Mouse (Mus musculus): ENCODE measurements around the gene Errfi1. TPM values are rescaled to one million over a fixed set of nuclear protein-coding genes. Genes with fewer than 3 reads are reported as not detected.

Gene Errfi1
- polyA plus RNA-seq, 1 experiment: not detected

GRCm38 (mm10) chr4:150882632-150883031 is 28.9 kb downstream of the Errfi1 start:
- Histone ChIP-seq H3K27me3 (ENCODE audit: control insufficient read depth) (no peaks in the 10 kb centered on the region), H3K4me3 (replicated peaks) (no peak overlapping the region), H3K36me3 (ENCODE audit: control insufficient read depth) (no peaks in the 10 kb centered on the region), H3K4me1 (ENCODE audit: control insufficient read depth) (no peaks in the 10 kb centered on the region), H3K9me3 (ENCODE audit: control insufficient read depth, low read length) (peaks cover 21% of the 10 kb centered on the region)
- TF ChIP-seq GATA1 (IDR thresholded peaks at IDR 0.05; ENCODE audit: low read length) (no peak), TAL1 (IDR thresholded peaks at IDR 0.05; ENCODE audit: low read length) (no peak)

- no peaks in the 10 kb centered on the region for H3K4me1 ChIP-seq (ENCODE audit: control insufficient read depth)
- TF ChIP-seq GATA1 (IDR thresholded peaks at IDR 0.05; ENCODE audit: low read length): no peak
- no peaks in the 10 kb centered on the region for H3K27me3 ChIP-seq (ENCODE audit: control insufficient read depth)
- no peaks in the 10 kb centered on the region for H3K9me3 ChIP-seq (ENCODE audit: control insufficient read depth, low read length)
- no peaks in the 10 kb centered on the region for H3K36me3 ChIP-seq (ENCODE audit: control insufficient read depth)
- no peak overlapping the region for H3K4me3 ChIP-seq (replicated peaks)
Observed at GRCm38 (mm10) chr4:150887903-150888302, 34.2 kb downstream of the Errfi1 start.

- H3K4me1 ChIP-seq (ENCODE audit: control insufficient read depth): no peaks in the 10 kb centered on the region
- H3K27me3 ChIP-seq (ENCODE audit: control insufficient read depth): no peaks in the 10 kb centered on the region
- no peaks in the 10 kb centered on the region for H3K9me3 ChIP-seq (ENCODE audit: control insufficient read depth, low read length)
- no peak overlapping the region for H3K4me3 ChIP-seq (replicated peaks)
- TF ChIP-seq GATA1 (IDR thresholded peaks at IDR 0.05; ENCODE audit: low read length) (no peak), TAL1 (IDR thresholded peaks at IDR 0.05; ENCODE audit: low read length) (no peak)
- no peaks in the 10 kb centered on the region for H3K36me3 ChIP-seq (ENCODE audit: control insufficient read depth)
Observed at GRCm38 (mm10) chr4:150888492-150888891, 34.8 kb downstream of the Errfi1 start.

GRCm38 (mm10) chr4:150889273-150889954 is 35.7 kb downstream of the Errfi1 start:
- H3K9me3 ChIP-seq (ENCODE audit: control insufficient read depth, low read length): no peaks in the 10 kb centered on the region
- no peak overlapping the region for H3K4me3 ChIP-seq (replicated peaks)
- H3K27me3 ChIP-seq (ENCODE audit: control insufficient read depth): no peaks in the 10 kb centered on the region
- no peaks in the 10 kb centered on the region for H3K4me1 ChIP-seq (ENCODE audit: control insufficient read depth)
- TF ChIP-seq GATA1 (IDR thresholded peaks at IDR 0.05; ENCODE audit: low read length) (no peak), TAL1 (IDR thresholded peaks at IDR 0.05; ENCODE audit: low read length) (no peak)
- no peaks in the 10 kb centered on the region for H3K36me3 ChIP-seq (ENCODE audit: control insufficient read depth)

GRCm38 (mm10) chr4:150889955-150890315 is 36.2 kb downstream of the Errfi1 start:
- no peaks in the 10 kb centered on the region for H3K9me3 ChIP-seq (ENCODE audit: control insufficient read depth, low read length)
- H3K27me3 ChIP-seq (ENCODE audit: control insufficient read depth): no peaks in the 10 kb centered on the region
- no peak for TF ChIP-seq TAL1 (IDR thresholded peaks at IDR 0.05; ENCODE audit: low read length)
- TF ChIP-seq GATA1 (IDR thresholded peaks at IDR 0.05; ENCODE audit: low read length): no peak
- no peak overlapping the region for H3K4me3 ChIP-seq (replicated peaks)
- no peaks in the 10 kb centered on the region for H3K36me3 ChIP-seq (ENCODE audit: control insufficient read depth)
- peaks cover under 1% of the 10 kb centered on the region for H3K4me1 ChIP-seq (ENCODE audit: control insufficient read depth)

- no peak for TF ChIP-seq GATA1 (IDR thresholded peaks at IDR 0.05; ENCODE audit: low read length)
- no peak for TF ChIP-seq TAL1 (IDR thresholded peaks at IDR 0.05; ENCODE audit: low read length)
- H3K9me3 ChIP-seq (ENCODE audit: control insufficient read depth, low read length): no peaks in the 10 kb centered on the region
- peaks cover 7% of the 10 kb centered on the region for H3K4me1 ChIP-seq (ENCODE audit: control insufficient read depth)
- no peaks in the 10 kb centered on the region; the same call in 1 of the 2 replicates for H3K36me3 ChIP-seq (ENCODE audit: control insufficient read depth)
- no peak overlapping the region for H3K4me3 ChIP-seq (replicated peaks)
- no peaks in the 10 kb centered on the region for H3K27me3 ChIP-seq (ENCODE audit: control insufficient read depth)
Observed at GRCm38 (mm10) chr4:150891308-150891707, 37.6 kb downstream of the Errfi1 start.

GRCm38 (mm10) chr4:150894718-150895501 is 41.2 kb downstream of the Errfi1 start:
- Histone ChIP-seq H3K4me1 (ENCODE audit: control insufficient read depth) (peaks cover 7% of the 10 kb centered on the region), H3K36me3 (ENCODE audit: control insufficient read depth) (peaks cover 35% of the 10 kb centered on the region), H3K27me3 (ENCODE audit: control insufficient read depth) (no peaks in the 10 kb centered on the region), H3K4me3 (replicated peaks) (no peak overlapping the region), H3K9me3 (ENCODE audit: control insufficient read depth, low read length) (no peaks in the 10 kb centered on the region)
- TF ChIP-seq GATA1 (IDR thresholded peaks at IDR 0.05; ENCODE audit: low read length): no peak
- TF ChIP-seq TAL1 (IDR thresholded peaks at IDR 0.05; ENCODE audit: low read length): no peak

- H3K9me3 ChIP-seq (ENCODE audit: control insufficient read depth, low read length): no peaks in the 10 kb centered on the region
- no peak for TF ChIP-seq TAL1 (IDR thresholded peaks at IDR 0.05; ENCODE audit: low read length)
- no peak for TF ChIP-seq GATA1 (IDR thresholded peaks at IDR 0.05; ENCODE audit: low read length)
- no peaks in the 10 kb centered on the region for H3K27me3 ChIP-seq (ENCODE audit: control insufficient read depth)
- H3K36me3 ChIP-seq (ENCODE audit: control insufficient read depth): peaks cover 55% of the 10 kb centered on the region
- H3K4me3 ChIP-seq (replicated peaks): no peak overlapping the region
- H3K4me1 ChIP-seq (ENCODE audit: control insufficient read depth): peaks cover 13% of the 10 kb centered on the region
Observed at GRCm38 (mm10) chr4:150896896-150897624, 43.3 kb downstream of the Errfi1 start.
